Mouse (Mus musculus): ENCODE measurements around the gene Dnajb14.
"Not testable (repeated sequence)": the region's sequence is repeated elsewhere in the genome, so short reads cannot be mapped to it uniquely, and the experiment has no call there.

- not testable (repeated sequence) for TF ChIP-seq POLR2A (IDR thresholded peaks at IDR 0.05; ENCODE audit: borderline replicate concordance, low read depth, low read length); CTCF (IDR thresholded peaks at IDR 0.05; ENCODE audit: low read depth, low read length)
These were observed 96.5 kb downstream of the Dnajb14 start for GRCm38 (mm10) chr3:137964014-137964413.

Data from bone marrow macrophage, adult 2 months (primary cell).